Mouse (Mus musculus) midbrain, postnatal 0 days (tissue): ENCODE results near the gene Kcnj10. TPM values are rescaled to one million over a fixed set of nuclear protein-coding genes. Genes with fewer than 3 reads are reported as not detected.
A peak's percentile ranks its signal among the peaks of the same experiment; 100 is the strongest.

ENCODE experiments used
- ATAC-seq: fragments of 200-750 bp; cut with Nextera tagmentation; 2 replicates; pipeline ENCODE4 v1.8.0; 2017; ENCODE audit warnings: moderate number of reproducible peaks, mild to moderate bottlenecking, moderate TSS enrichment, moderate library complexity; ENCODE audit not compliant: low FRiP score
- DNase-seq: peaks from one replicate; pipeline ENCODE4 v3.0.0-alpha.2; 2015; ENCODE audit warnings: low spot score
- H3K27ac ChIP-seq: fragments of 300-500 bp; sonication (generic); 2 replicates; pipeline ENCODE4 v1.5.1; 2014; ENCODE audit warnings: low read depth, mild to moderate bottlenecking, low read length, mixed read lengths
- H3K27me3 ChIP-seq: fragments of 300-500 bp; sonication (generic); 2 replicates; pipeline ENCODE4 v1.6.1; 2014; ENCODE audit warnings: low read length, control low read depth, mixed read lengths; ENCODE audit not compliant: insufficient read depth
- H3K36me3 ChIP-seq: fragments of 300-500 bp; sonication (generic); 2 replicates; pipeline ENCODE4 v1.6.1; 2014; ENCODE audit warnings: low read length, control low read depth, mixed read lengths; ENCODE audit not compliant: insufficient read depth
- H3K4me1 ChIP-seq: fragments of 300-500 bp; sonication (generic); 2 replicates; pipeline ENCODE4 v1.6.1; 2014; ENCODE audit warnings: mild to moderate bottlenecking, control low read depth, antibody characterized with exemption, low read length, mixed read lengths; ENCODE audit not compliant: insufficient read depth
- H3K4me2 ChIP-seq: fragments of 300-500 bp; sonication (generic); 2 replicates; pipeline ENCODE4 v1.6.1; 2014; ENCODE audit warnings: low read depth, mild to moderate bottlenecking, low read length, mixed read lengths; ENCODE audit not compliant: poor library complexity, severe bottlenecking
- H3K4me3 ChIP-seq: fragments of 300-500 bp; sonication (generic); 2 replicates; pipeline ENCODE4 v1.5.1; 2014; ENCODE audit warnings: low read depth, mild to moderate bottlenecking, low read length, moderate library complexity
- H3K9ac ChIP-seq: fragments of 300-500 bp; sonication (generic); replicated peaks from 2 replicates; pipeline ENCODE4 v1.6.1; 2014; ENCODE audit warnings: mild to moderate bottlenecking, low read length, moderate library complexity, mixed read lengths; ENCODE audit not compliant: poor library complexity, severe bottlenecking
- H3K9me3 ChIP-seq: fragments of 300-500 bp; sonication (generic); 2 replicates; pipeline ENCODE4 v1.6.1; 2016; ENCODE audit warnings: low read length, control low read depth
- CTCF ChIP-seq: IDR thresholded peaks from 2 replicates; pipeline ENCODE4 v1.5.1; 2016; ENCODE audit warnings: antibody characterized with exemption, mild to moderate bottlenecking
- WGBS: fragments of 180-500 bp; shearing (Covaris S2); extraction: QIAGEN DNeasy Blood & Tissue Kit; methylation state at CpG from one replicate; pipeline ENCODE4 v1.1.7; 2014; 5-methylcytosine and 5-hydroxymethylcytosine counted together
- polyA plus RNA-seq: library from polyadenylated mRNA; unstranded; fragments of >200 nt; fragmentation: Nextera tagmentation; extraction: Ambion mirVana; gene quantifications from 2 replicates; pipeline ENCODE4 v1.2.1, GENCODE M21; 2015
- total RNA-seq: library from RNA; depleted of rRNA; stranded (reverse); fragments of >200 nt; gene quantifications from 2 replicates; pipeline ENCODE4 v1.2.3, GENCODE M21; 2014

Kcnj10 gene
- total and polyA plus RNA-seq, 2 experiments from 2014 or later: 3.9 to 6.6 TPM

- Histone ChIP-seq H3K4me2 (no peak overlapping the region), H3K4me1 (no peaks in the 10 kb centered on the region; the same call in 1 of the 2 replicates), H3K9ac (no peak overlapping the region), H3K4me3 (no peak overlapping the region), H3K27me3 (no peaks in the 10 kb centered on the region), H3K36me3 (no peaks in the 10 kb centered on the region), H3K9me3 (no peaks in the 10 kb centered on the region), H3K27ac (peak overlapping the region; percentile 39)
- DNase-seq: peak; percentile 80
- no peak for TF ChIP-seq CTCF
- no peak for ATAC-seq
- 79% methylated on average over 1 of the region's 1 CpGs for WGBS
Observed at GRCm38 (mm10) chr1:172308409-172308808, 32.6 kb upstream of the Kcnj10 start.

GRCm38 (mm10) chr1:172309699-172310398 lies 31.2 kb upstream of the Kcnj10 start:
- H3K4me2 ChIP-seq: peak overlapping the region; percentile 41
- no peaks in the 10 kb centered on the region for H3K9me3 ChIP-seq
- H3K4me3 ChIP-seq: peak overlapping the region; percentile 4; the same call in 1 of the 2 replicates
- WGBS: 2% methylated on average over 14 of the region's 14 CpGs
- peak overlapping the region; percentile 73 for H3K27ac ChIP-seq
- peak; percentile 97 for DNase-seq
- 0 out of 2 replicates have a peak overlapping the region, but pooled peaks have one; percentile 29 for H3K9ac ChIP-seq
- H3K4me1 ChIP-seq: peaks cover 4% of the 10 kb centered on the region; the same call in 1 of the 2 replicates
- peak; percentile 93 for TF ChIP-seq CTCF
- ATAC-seq: peak; percentile 79
- no peaks in the 10 kb centered on the region for H3K36me3 ChIP-seq
- H3K27me3 ChIP-seq: no peaks in the 10 kb centered on the region

- 12% methylated on average over 23 of the region's 23 CpGs for WGBS
- Histone ChIP-seq H3K36me3 (peaks cover 4% of the 10 kb centered on the region; the same call in 1 of the 2 replicates), H3K27me3 (no peaks in the 10 kb centered on the region), H3K4me2 (peak overlapping the region; percentile 92), H3K9ac (peak overlapping the region; percentile 70), H3K4me1 (peaks cover 4% of the 10 kb centered on the region; the same call in 1 of the 2 replicates), H3K9me3 (no peaks in the 10 kb centered on the region), H3K27ac (peak overlapping the region; percentile 73), H3K4me3 (peak overlapping the region; percentile 55)
- DNase-seq: peak; percentile 75
- ATAC-seq: 0 out of 2 replicates have a peak, but pooled peaks have one; percentile 4
- TF ChIP-seq CTCF: no peak
Observed at GRCm38 (mm10) chr1:172311248-172311906, 29.6 kb upstream of the Kcnj10 start.

- DNase-seq (peak; percentile 80), ATAC-seq (peak; percentile 36)
- H3K4me1 ChIP-seq: peaks cover 4% of the 10 kb centered on the region; the same call in 1 of the 2 replicates
- H3K4me2 ChIP-seq: peak overlapping the region; percentile 92
- peak overlapping the region; percentile 73 for H3K27ac ChIP-seq
- WGBS: under 1% methylated on average over 42 of the region's 55 CpGs
- no peaks in the 10 kb centered on the region for H3K9me3 ChIP-seq
- peak overlapping the region; percentile 55 for H3K4me3 ChIP-seq
- TF ChIP-seq CTCF: no peak
- no peaks in the 10 kb centered on the region for H3K27me3 ChIP-seq
- peak overlapping the region; percentile 70 for H3K9ac ChIP-seq
- peaks cover 5% of the 10 kb centered on the region; the same call in 1 of the 2 replicates for H3K36me3 ChIP-seq
Observed at GRCm38 (mm10) chr1:172311921-172312767, 28.9 kb upstream of the Kcnj10 start.

GRCm38 (mm10) chr1:172312768-172313561 lies 28.0 kb upstream of the Kcnj10 start:
- WGBS: 7% methylated on average over 16 of the region's 16 CpGs
- H3K9me3 ChIP-seq: no peaks in the 10 kb centered on the region
- H3K27me3 ChIP-seq: no peaks in the 10 kb centered on the region
- H3K4me3 ChIP-seq: peak overlapping the region; percentile 55
- H3K36me3 ChIP-seq: peaks cover 5% of the 10 kb centered on the region; the same call in 1 of the 2 replicates
- ATAC-seq: no peak
- DNase-seq: no peak
- H3K4me2 ChIP-seq: peak overlapping the region; percentile 92
- peak overlapping the region; percentile 73; the same call in 1 of the 2 replicates for H3K27ac ChIP-seq
- peak overlapping the region; percentile 70 for H3K9ac ChIP-seq
- peaks cover 4% of the 10 kb centered on the region; the same call in 1 of the 2 replicates for H3K4me1 ChIP-seq
- no peak for TF ChIP-seq CTCF
